Mouse (Mus musculus) embryo, embryonic 10 days (tissue): ENCODE measurements at regions not wholly inside any gene's neighbourhood (a gene's known extent, or its start where the extent isn't known, plus 50 kb on each side); places are given as distances from the start of the nearest gene placed in this dataset.

Experiments used
- DNase-seq: peaks from one replicate; pipeline ENCODE4 v3.0.0-alpha.2; 2015; ENCODE audit warnings: low spot score

GRCm38 (mm10) chr13:71653939-71654467, 309.5 kb downstream of the Irx1 start:
- DNase-seq, result peak; percentile 42

GRCm38 (mm10) chr13:71653212-71653938, 310.1 kb downstream of the Irx1 start:
- peak; percentile 51 for DNase-seq

- DNase-seq, result no peak
Measured at GRCm38 (mm10) chr13:71649876-71650275, 313.6 kb downstream of the Irx1 start.

GRCm38 (mm10) chr13:71649031-71649430, 314.5 kb downstream of the Irx1 start:
- no peak for DNase-seq

GRCm38 (mm10) chr13:71631447-71631846, 332.1 kb downstream of the Irx1 start:
- no peak for DNase-seq

- peak; percentile 5 for DNase-seq
Measured at GRCm38 (mm10) chr13:71617198-71617597, 346.3 kb downstream of the Irx1 start.

GRCm38 (mm10) chr13:71612393-71613179, 350.9 kb downstream of the Irx1 start:
- DNase-seq, result no peak

- DNase-seq, result peak; percentile 58
Measured at GRCm38 (mm10) chr13:71582486-71582885, 381.0 kb downstream of the Irx1 start.

GRCm38 (mm10) chr13:71565895-71566294, 397.6 kb downstream of the Irx1 start:
- DNase-seq, result peak; percentile 16

GRCm38 (mm10) chr13:71565388-71565787, 398.1 kb downstream of the Irx1 start:
- DNase-seq, result peak; percentile 5

- DNase-seq, result peak; percentile 27
Measured at GRCm38 (mm10) chr13:71558477-71559215, 404.9 kb downstream of the Irx1 start.

GRCm38 (mm10) chr13:71555471-71555870, 408.1 kb downstream of the Irx1 start:
- peak; percentile 29 for DNase-seq

- DNase-seq, result peak; percentile 3
Measured at GRCm38 (mm10) chr13:71550109-71550508, 413.4 kb downstream of the Irx1 start.

- peak; percentile 2 for DNase-seq
Measured at GRCm38 (mm10) chr13:71549206-71549831, 414.2 kb downstream of the Irx1 start.

- no peak for DNase-seq
Measured at GRCm38 (mm10) chr13:71538226-71538625, 425.3 kb downstream of the Irx1 start.

GRCm38 (mm10) chr13:71532796-71533351, 430.6 kb downstream of the Irx1 start:
- DNase-seq, result no peak

GRCm38 (mm10) chr13:71529397-71530122, 434.0 kb downstream of the Irx1 start:
- peak; percentile 50 for DNase-seq

- DNase-seq, result no peak
Measured at GRCm38 (mm10) chr13:71517776-71518175, 445.7 kb downstream of the Irx1 start.

GRCm38 (mm10) chr13:71513204-71513603, 450.3 kb downstream of the Irx1 start:
- DNase-seq, result no peak

- peak; percentile 8 for DNase-seq
Measured at GRCm38 (mm10) chr13:71507956-71508401, 455.5 kb downstream of the Irx1 start.
